Mouse (Mus musculus) lung, embryonic 15.5 days (tissue): ENCODE data around the gene Pde4d. TPM values are rescaled to one million over a fixed set of nuclear protein-coding genes. Genes with fewer than 3 reads are reported as not detected.
A peak's percentile ranks its signal among the peaks of the same experiment; 100 is the strongest.

Experiments used
- ATAC-seq: fragments of 200-750 bp; cut with Nextera tagmentation; 2 replicates; pipeline ENCODE4 v1.8.0; 2017; ENCODE audit warnings: moderate number of reproducible peaks, borderline replicate concordance; ENCODE audit not compliant: low FRiP score, low TSS enrichment; ENCODE audit errors: extremely low read depth
- H3K27ac ChIP-seq: fragments of 300-500 bp; sonication (generic); 2 replicates; pipeline ENCODE4 v1.5.1; 2015; ENCODE audit warnings: moderate library complexity, mild to moderate bottlenecking, inconsistent platforms
- H3K27me3 ChIP-seq: fragments of 300-500 bp; sonication (generic); 2 replicates; pipeline ENCODE4 v1.6.1; 2015; ENCODE audit warnings: inconsistent platforms
- H3K36me3 ChIP-seq: fragments of 300-500 bp; sonication (generic); 2 replicates; pipeline ENCODE4 v1.6.1; 2015; ENCODE audit warnings: inconsistent platforms
- H3K4me1 ChIP-seq: fragments of 300-500 bp; sonication (generic); 2 replicates; pipeline ENCODE4 v1.6.1; 2015; ENCODE audit warnings: inconsistent platforms
- H3K4me2 ChIP-seq: fragments of 300-500 bp; sonication (generic); 2 replicates; pipeline ENCODE4 v1.6.1; 2015; ENCODE audit warnings: inconsistent platforms, mild to moderate bottlenecking, moderate library complexity
- H3K4me3 ChIP-seq: fragments of 300-500 bp; sonication (generic); 2 replicates; pipeline ENCODE4 v1.5.1; 2015; ENCODE audit warnings: mild to moderate bottlenecking, inconsistent platforms
- H3K9ac ChIP-seq: fragments of 300-500 bp; sonication (generic); 2 replicates; pipeline ENCODE4 v1.6.1; 2015; ENCODE audit warnings: inconsistent platforms
- H3K9me3 ChIP-seq: fragments of 300-500 bp; sonication (generic); 2 replicates; pipeline ENCODE4 v1.6.1; 2016; ENCODE audit warnings: inconsistent platforms
- WGBS: fragments of 180-500 bp; shearing (Covaris S2); methylation state at CpG from one replicate; pipeline ENCODE4 v1.1.7; 2015; 5-methylcytosine and 5-hydroxymethylcytosine counted together
- polyA plus RNA-seq: library from polyadenylated mRNA; unstranded; fragments of >200 nt; fragmentation: Nextera tagmentation; extraction: Ambion mirVana; gene quantifications from 2 replicates; pipeline ENCODE4 v1.2.1, GENCODE M21; 2015

The Pde4d gene
- polyA plus RNA-seq, 1 experiment from 2014 or later = 18.2 TPM

DNA sequence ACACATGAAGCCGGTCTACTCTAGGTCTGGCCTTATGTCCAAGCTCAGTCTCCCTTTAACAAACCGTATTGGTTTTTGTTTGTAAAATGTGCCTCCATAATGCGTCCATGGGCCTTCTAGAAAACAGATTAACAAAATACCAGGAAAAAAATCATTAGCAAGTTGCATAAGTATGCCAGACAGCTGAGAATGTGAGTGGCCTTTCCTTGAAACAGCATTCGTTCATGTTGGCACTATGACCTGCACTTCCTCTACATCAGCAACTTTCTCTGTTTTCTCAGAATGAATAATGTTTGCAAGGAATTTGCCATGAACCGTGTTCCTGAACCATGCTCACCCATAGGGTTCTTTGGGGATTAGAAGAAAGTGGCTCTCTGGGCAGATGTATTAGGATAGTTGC lies 998.4 kb downstream of the Pde4d start:
- Histone ChIP-seq H3K9me3 (no peaks in the 10 kb centered on the region), H3K4me2 (no peak overlapping the region), H3K9ac (no peak overlapping the region), H3K27ac (no peak overlapping the region), H3K27me3 (no peaks in the 10 kb centered on the region), H3K36me3 (no peaks in the 10 kb centered on the region), H3K4me3 (no peak overlapping the region), H3K4me1 (no peaks in the 10 kb centered on the region; the same call in 1 of the 2 replicates)
- ATAC-seq = no peak
- 79% methylated on average over 5 of the region's 5 CpGs for WGBS

DNA sequence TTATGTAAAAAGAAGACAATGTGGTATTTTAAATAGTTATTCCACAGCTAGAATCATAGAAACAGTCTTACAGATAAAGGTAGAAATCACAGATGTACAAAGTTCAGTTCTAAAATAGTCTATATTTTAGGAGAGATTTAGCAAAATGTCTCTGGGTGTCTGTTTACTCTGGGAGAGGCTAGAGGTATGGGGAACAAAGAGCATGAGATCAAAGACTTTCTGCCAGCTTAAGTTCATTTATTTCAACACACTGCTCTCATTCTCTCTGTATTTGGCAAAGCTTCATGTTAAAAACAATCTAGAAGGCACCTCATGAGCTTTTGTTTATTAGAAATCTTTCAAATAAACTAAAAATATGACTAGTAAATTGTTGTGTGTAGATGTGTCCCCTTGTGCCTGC lies 1024.6 kb downstream of the Pde4d start:
- H3K36me3 ChIP-seq = no peaks in the 10 kb centered on the region
- H3K27me3 ChIP-seq = no peaks in the 10 kb centered on the region
- no peak for ATAC-seq
- H3K4me2 ChIP-seq = no peak overlapping the region
- H3K9ac ChIP-seq = no peak overlapping the region
- no peak overlapping the region for H3K4me3 ChIP-seq
- no peak overlapping the region for H3K27ac ChIP-seq
- H3K4me1 ChIP-seq = 0 out of 2 replicates have a peak, but pooled peaks cover 5% of the 10 kb centered on the region
- H3K9me3 ChIP-seq = no peaks in the 10 kb centered on the region

DNA sequence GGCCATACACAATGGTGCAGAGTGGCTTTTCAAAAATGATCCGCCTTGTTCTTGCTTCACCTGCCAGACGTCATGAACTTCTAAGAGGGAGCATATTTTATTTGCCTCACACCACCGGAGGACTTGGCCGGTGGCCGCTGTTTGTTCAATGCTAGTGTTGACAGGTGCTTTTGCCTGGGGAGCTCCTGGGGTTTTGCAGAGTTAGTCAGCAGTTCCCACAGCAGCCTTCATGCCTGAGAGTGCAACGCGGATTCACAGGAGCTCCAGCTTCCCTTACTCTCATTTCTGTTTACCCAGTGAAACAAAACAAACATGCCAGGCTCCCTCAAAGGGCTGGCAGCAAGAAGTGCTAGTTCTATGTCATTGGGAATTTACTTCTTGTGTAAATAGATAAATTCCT lies 1031.7 kb downstream of the Pde4d start:
- Histone ChIP-seq H3K27ac (peak overlapping the region; percentile 21), H3K36me3 (no peaks in the 10 kb centered on the region), H3K9me3 (no peaks in the 10 kb centered on the region), H3K4me3 (no peak overlapping the region), H3K27me3 (no peaks in the 10 kb centered on the region), H3K4me2 (no peak overlapping the region), H3K4me1 (no peaks in the 10 kb centered on the region), H3K9ac (no peak overlapping the region)
- WGBS = 32% methylated on average over 7 of the region's 7 CpGs
- ATAC-seq = peak; percentile 86

DNA sequence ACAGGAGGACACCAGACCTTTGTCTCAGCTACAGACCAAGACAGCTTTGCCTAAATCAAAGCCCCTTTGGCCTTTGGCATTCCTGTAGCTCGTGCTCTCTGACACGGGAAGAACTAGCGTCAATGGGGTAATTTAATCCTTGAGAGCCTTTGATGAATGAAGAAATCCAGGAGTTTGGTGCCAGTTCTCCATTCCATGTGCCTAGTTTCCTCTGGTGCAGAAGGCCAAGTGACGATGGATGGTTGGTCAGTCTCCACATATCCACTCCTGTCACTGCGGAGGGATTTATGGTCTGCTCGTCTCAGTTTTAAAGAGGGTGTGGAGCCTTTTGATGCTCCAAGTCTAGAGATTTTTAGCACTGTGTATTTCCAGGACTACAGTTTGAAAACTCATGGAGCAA lies 1036.4 kb downstream of the Pde4d start:
- Histone ChIP-seq H3K4me3 (no peak overlapping the region), H3K9ac (no peak overlapping the region), H3K36me3 (no peaks in the 10 kb centered on the region), H3K4me2 (no peak overlapping the region), H3K4me1 (peaks cover 4% of the 10 kb centered on the region), H3K9me3 (no peaks in the 10 kb centered on the region), H3K27me3 (no peaks in the 10 kb centered on the region), H3K27ac (no peak overlapping the region)
- no peak for ATAC-seq
- WGBS = 57% methylated on average over 6 of the region's 6 CpGs

DNA sequence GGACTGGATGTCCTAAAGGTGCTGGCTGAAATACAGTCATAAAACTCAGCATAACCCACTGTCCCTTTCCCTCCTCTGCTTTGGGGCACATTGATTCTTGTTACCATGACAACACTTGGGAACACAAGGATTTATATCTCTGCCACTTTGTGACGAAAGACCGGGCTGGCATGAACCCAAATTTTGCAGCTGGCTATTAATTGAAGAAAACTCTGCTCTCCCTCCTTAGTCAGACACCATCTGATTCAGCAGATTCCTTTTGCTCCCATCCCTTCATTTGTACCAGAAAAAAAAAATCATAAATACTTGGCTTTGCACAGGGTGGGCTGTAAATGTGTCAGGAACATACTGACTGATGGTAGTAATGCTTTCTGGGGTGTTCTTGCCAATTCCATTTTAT lies 1037.6 kb downstream of the Pde4d start:
- no peaks in the 10 kb centered on the region for H3K9me3 ChIP-seq
- H3K27ac ChIP-seq = no peak overlapping the region
- ATAC-seq = no peak
- H3K4me3 ChIP-seq = no peak overlapping the region
- H3K36me3 ChIP-seq = no peaks in the 10 kb centered on the region
- H3K4me1 ChIP-seq = peaks cover 4% of the 10 kb centered on the region
- H3K4me2 ChIP-seq = no peak overlapping the region
- H3K27me3 ChIP-seq = no peaks in the 10 kb centered on the region
- H3K9ac ChIP-seq = no peak overlapping the region
- WGBS = 39% methylated on average over 2 of the region's 2 CpGs

GRCm38 (mm10) chr13:109490853-109491252 lies 1041.1 kb downstream of the Pde4d start:
- Histone ChIP-seq H3K4me2 (no peak overlapping the region), H3K9ac (no peak overlapping the region), H3K36me3 (no peaks in the 10 kb centered on the region), H3K9me3 (no peaks in the 10 kb centered on the region), H3K4me3 (no peak overlapping the region), H3K4me1 (peaks cover 4% of the 10 kb centered on the region), H3K27ac (no peak overlapping the region), H3K27me3 (no peaks in the 10 kb centered on the region)
- no peak for ATAC-seq
- 67% methylated on average over 2 of the region's 2 CpGs for WGBS

GRCm38 (mm10) chr13:109491829-109492228 lies 1042.1 kb downstream of the Pde4d start:
- Histone ChIP-seq H3K4me1 (peaks cover 4% of the 10 kb centered on the region), H3K4me3 (no peak overlapping the region), H3K9me3 (no peaks in the 10 kb centered on the region), H3K27ac (no peak overlapping the region), H3K27me3 (no peaks in the 10 kb centered on the region), H3K36me3 (no peaks in the 10 kb centered on the region), H3K9ac (no peak overlapping the region), H3K4me2 (no peak overlapping the region)
- ATAC-seq = no peak
- WGBS = 65% methylated on average over 4 of the region's 4 CpGs

DNA sequence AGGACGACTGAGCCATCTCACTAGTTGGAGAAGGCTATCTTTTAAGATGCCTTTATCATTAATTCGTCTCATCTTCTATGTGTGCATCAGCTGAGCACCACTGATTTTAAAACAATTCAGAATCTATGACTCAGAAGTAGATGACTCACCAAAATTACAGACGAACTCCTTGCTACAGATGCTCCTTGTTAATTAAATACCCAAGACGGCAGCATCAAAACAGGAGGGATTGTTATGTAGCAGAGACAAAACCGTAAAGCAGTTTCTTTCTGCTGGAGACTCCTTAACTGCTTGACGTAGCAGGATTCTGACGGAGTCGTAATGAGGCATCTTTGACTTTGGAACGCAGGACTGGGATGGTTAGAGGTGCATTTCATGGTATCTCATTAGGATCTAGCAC lies 1050.6 kb downstream of the Pde4d start:
- Histone ChIP-seq H3K9ac (no peak overlapping the region), H3K4me2 (no peak overlapping the region), H3K9me3 (no peaks in the 10 kb centered on the region), H3K4me1 (no peaks in the 10 kb centered on the region), H3K27me3 (no peaks in the 10 kb centered on the region), H3K36me3 (no peaks in the 10 kb centered on the region), H3K4me3 (no peak overlapping the region), H3K27ac (no peak overlapping the region)
- ATAC-seq = no peak
- WGBS = 85% methylated on average over 9 of the region's 9 CpGs

- H3K4me2 ChIP-seq = no peak overlapping the region
- H3K4me3 ChIP-seq = no peak overlapping the region
- H3K9me3 ChIP-seq = no peaks in the 10 kb centered on the region
- H3K27ac ChIP-seq = no peak overlapping the region
- H3K4me1 ChIP-seq = no peaks in the 10 kb centered on the region; the same call in 1 of the 2 replicates
- no peak overlapping the region for H3K9ac ChIP-seq
- H3K36me3 ChIP-seq = no peaks in the 10 kb centered on the region
- ATAC-seq = no peak
- H3K27me3 ChIP-seq = no peaks in the 10 kb centered on the region
- WGBS = 42% methylated on average over 7 of the region's 7 CpGs
Observed at GRCm38 (mm10) chr13:109502796-109503195, 1053.0 kb downstream of the Pde4d start.

GRCm38 (mm10) chr13:109506754-109507153 lies 1057.0 kb downstream of the Pde4d start:
- Histone ChIP-seq H3K36me3 (no peaks in the 10 kb centered on the region), H3K4me2 (no peak overlapping the region), H3K27me3 (no peaks in the 10 kb centered on the region), H3K9me3 (no peaks in the 10 kb centered on the region), H3K4me3 (no peak overlapping the region), H3K27ac (no peak overlapping the region), H3K4me1 (no peaks in the 10 kb centered on the region; the same call in 1 of the 2 replicates), H3K9ac (no peak overlapping the region)
- ATAC-seq = no peak
- WGBS = 37% methylated on average over 7 of the region's 7 CpGs

- no peak overlapping the region for H3K4me3 ChIP-seq
- WGBS = 67% methylated on average over 4 of the region's 4 CpGs
- H3K9me3 ChIP-seq = no peaks in the 10 kb centered on the region
- H3K4me2 ChIP-seq = no peak overlapping the region
- no peaks in the 10 kb centered on the region; the same call in 1 of the 2 replicates for H3K4me1 ChIP-seq
- H3K27me3 ChIP-seq = no peaks in the 10 kb centered on the region
- no peak overlapping the region for H3K9ac ChIP-seq
- H3K36me3 ChIP-seq = no peaks in the 10 kb centered on the region
- ATAC-seq = no peak
- no peak overlapping the region for H3K27ac ChIP-seq
Observed at GRCm38 (mm10) chr13:109508472-109508871, 1058.7 kb downstream of the Pde4d start.

GRCm38 (mm10) chr13:109518194-109518593 lies 1068.4 kb downstream of the Pde4d start:
- Histone ChIP-seq H3K9me3 (no peaks in the 10 kb centered on the region), H3K4me1 (no peaks in the 10 kb centered on the region), H3K9ac (no peak overlapping the region), H3K27ac (no peak overlapping the region), H3K27me3 (no peaks in the 10 kb centered on the region), H3K36me3 (no peaks in the 10 kb centered on the region), H3K4me2 (no peak overlapping the region), H3K4me3 (no peak overlapping the region)
- ATAC-seq = no peak
- WGBS = 92% methylated on average over 1 of the region's 1 CpGs

- Histone ChIP-seq H3K4me2 (no peak overlapping the region), H3K27me3 (no peaks in the 10 kb centered on the region), H3K4me3 (no peak overlapping the region), H3K9me3 (no peaks in the 10 kb centered on the region), H3K4me1 (no peaks in the 10 kb centered on the region), H3K27ac (no peak overlapping the region), H3K36me3 (no peaks in the 10 kb centered on the region), H3K9ac (no peak overlapping the region)
- WGBS = 28% methylated on average over 3 of the region's 3 CpGs
- ATAC-seq = no peak
Observed at GRCm38 (mm10) chr13:109519485-109519884, 1069.7 kb downstream of the Pde4d start.
